Mouse (Mus musculus) G1E (cell line): Measurements from ENCODE around the gene Vmn1r40. TPM values are rescaled to one million over a fixed set of nuclear protein-coding genes. Genes with fewer than 3 reads are reported as not detected.

Experiments used
- ATAC-seq: 2 replicates; pipeline ENCODE4 v1.8.0; 2016; ENCODE audit warnings: mild to moderate bottlenecking; ENCODE audit not compliant: insufficient number of reproducible peaks, poor library complexity, low FRiP score, severe bottlenecking; ENCODE audit errors: extremely low read depth
- DNase-seq: peaks from one replicate; pipeline ENCODE4 v3.0.0; 2012; ENCODE audit warnings: low spot score
- H3K27me3 ChIP-seq: 2 replicates; pipeline ENCODE4 v1.6.1; 2012; ENCODE audit warnings: mild to moderate bottlenecking, low read length, inconsistent platforms; ENCODE audit not compliant: insufficient read depth
- H3K36me3 ChIP-seq: replicated peaks from 2 replicates; pipeline ENCODE3; 2012; ENCODE audit warnings: mild to moderate bottlenecking, inconsistent platforms
- H3K4me1 ChIP-seq: 2 replicates; pipeline ENCODE4 v1.6.1; 2012; ENCODE audit warnings: low read depth, low read length, inconsistent platforms, mixed read lengths; ENCODE audit not compliant: insufficient read depth
- H3K4me3 ChIP-seq: 2 replicates; pipeline ENCODE4 v1.5.1; 2012; ENCODE audit warnings: low read depth, mild to moderate bottlenecking, inconsistent platforms, low read length, moderate library complexity, mixed read lengths
- H3K9me3 ChIP-seq: replicated peaks from 2 replicates; pipeline ENCODE4 v1.6.1; 2012; ENCODE audit warnings: inconsistent platforms
- CTCF ChIP-seq: IDR thresholded peaks from 2 replicates; pipeline ENCODE4 v1.5.1; 2012; ENCODE audit warnings: low read depth, low read length, inconsistent platforms, mixed read lengths
- GATA1 ChIP-seq: IDR thresholded peaks from 2 replicates; pipeline ENCODE4 v1.6.1; 2012; ENCODE audit warnings: borderline replicate concordance, low read length, inconsistent platforms, mixed read lengths
- GATA2 ChIP-seq: IDR thresholded peaks from 2 replicates; pipeline ENCODE4 v1.6.1; 2012; ENCODE audit warnings: low read depth, low read length, inconsistent platforms, borderline replicate concordance
- POLR2AphosphoS5 ChIP-seq: IDR thresholded peaks from 2 replicates; pipeline ENCODE4 v1.6.1; 2012; ENCODE audit warnings: low read depth, low read length, inconsistent platforms; ENCODE audit not compliant: insufficient replicate concordance
- TAL1 ChIP-seq: conservative IDR thresholded peaks from 2 replicates; pipeline ENCODE4 v1.6.1; 2012; ENCODE audit warnings: low read depth, low read length, inconsistent platforms, mixed read lengths
- polyA plus RNA-seq: library from polyadenylated mRNA; stranded (reverse); fragments of >175 nt; gene quantifications from 2 replicates; pipeline ENCODE4 v1.2.3, GENCODE M21; 2012
- total RNA-seq, 2 experiments: library from RNA; stranded (forward) in 1 of 2; stranded (reverse) in 1 of 2; fragments of 200-1000 nt in 1 of 2; fragments of >200 nt in 1 of 2; fragmentation: Nextera tagmentation in 1 of 2; gene quantifications; 2 replicates each; pipeline ENCODE4 v1.2.3; 2014 to 2017

Gene Vmn1r40
- total and polyA plus RNA-seq, 3 experiments = 0.16 TPM; not detected in 2

DNA sequence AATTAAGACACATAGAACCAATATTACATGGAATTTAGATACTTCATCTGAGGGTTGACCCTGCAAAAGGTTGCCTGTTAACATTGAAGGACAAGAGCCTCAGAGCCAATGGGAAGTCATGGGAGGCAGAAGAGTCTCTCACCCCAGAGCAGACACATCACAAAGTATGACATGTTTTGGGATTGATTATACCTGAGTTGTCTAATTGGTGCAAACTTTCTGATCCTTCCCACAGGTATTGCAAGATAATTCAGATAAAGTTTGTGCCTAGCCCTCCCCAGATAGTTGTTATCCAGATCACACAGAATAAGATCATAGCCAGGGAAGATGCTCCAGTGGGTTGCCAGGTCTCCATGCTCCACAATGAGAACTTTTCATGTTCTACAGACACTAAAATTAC lies 33.1 kb downstream of the Vmn1r40 start, which contains the start of gene Vmn1r41:
Vmn1r41 (plus strand) TSS at position 301 of the 400 bp plus-strand sequence.
- Histone ChIP-seq H3K4me3 (no peak within 1 kb of the TSS), H3K36me3 (no peaks in the 10 kb centered on the region), H3K27me3 (0 out of 2 replicates have a peak, but pooled peaks cover 2% of the 10 kb centered on the region), H3K4me1 (no peaks in the 10 kb centered on the region), H3K9me3 (no peaks in the 10 kb centered on the region)
- ATAC-seq (no peak), DNase-seq (no peak)
- TF ChIP-seq POLR2AphosphoS5 = no peak
- no peak for TF ChIP-seq CTCF
- TF ChIP-seq GATA1 = no peak
- no peak for TF ChIP-seq GATA2
- no peak for TF ChIP-seq TAL1

DNA sequence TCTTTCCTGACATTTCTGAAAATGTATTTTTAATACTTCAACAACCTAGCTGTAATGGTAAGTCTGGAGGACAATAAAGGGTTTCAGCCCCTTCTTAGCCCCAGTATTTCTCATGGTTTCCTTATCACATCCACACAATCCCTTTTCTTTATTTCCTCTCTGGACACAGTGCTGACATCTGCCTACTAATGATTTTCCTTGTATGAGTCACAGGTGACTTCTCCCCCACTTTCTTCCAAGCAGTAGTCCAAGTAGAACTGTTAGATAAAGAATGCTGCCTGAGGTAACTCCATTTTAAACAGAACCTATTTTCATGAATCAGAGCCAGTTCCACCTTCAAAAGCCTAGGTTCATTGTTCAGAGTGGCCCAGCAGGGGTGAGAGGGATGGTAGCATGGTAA lies 35.5 kb downstream of the Vmn1r40 start:
- H3K4me3 ChIP-seq = no peak overlapping the region
- H3K4me1 ChIP-seq = no peaks in the 10 kb centered on the region
- DNase-seq (no peak), ATAC-seq (no peak)
- no peaks in the 10 kb centered on the region for H3K9me3 ChIP-seq
- 0 out of 2 replicates have a peak, but pooled peaks cover 2% of the 10 kb centered on the region for H3K27me3 ChIP-seq
- TF ChIP-seq GATA1 (no peak), CTCF (no peak), POLR2AphosphoS5 (no peak), GATA2 (no peak), TAL1 (no peak)
- no peaks in the 10 kb centered on the region for H3K36me3 ChIP-seq

Other genes with a start within 250 kb of the Vmn1r40 start
- gene Chchd6, start 111.9 kb upstream of the Vmn1r40 start, total RNA-seq (2014; fragmentation: Nextera tagmentation) = 7.1 and 9.0 TPM in 2 replicates
- gene Chchd6, start 111.9 kb upstream of the Vmn1r40 start, total RNA-seq (2017) = 4.7 and 5.3 TPM in 2 replicates
- gene Chchd6, start 111.9 kb upstream of the Vmn1r40 start, polyA plus RNA-seq = 13.3 and 15.8 TPM in 2 replicates
- gene Txnrd3, start 63.6 kb upstream of the Vmn1r40 start, total RNA-seq (2014; fragmentation: Nextera tagmentation) = 2.3 and 3.9 TPM in 2 replicates
- 6.8 and 7.2 TPM in 2 replicates for gene Txnrd3, start 63.6 kb upstream of the Vmn1r40 start, total RNA-seq (2017)
- 4.1 and 5.7 TPM in 2 replicates for gene Txnrd3, start 63.6 kb upstream of the Vmn1r40 start, polyA plus RNA-seq
- not detected in 2 replicates for gene Vmn1r41, start 33.2 kb downstream of the Vmn1r40 start, total RNA-seq (2014; fragmentation: Nextera tagmentation)
- gene Vmn1r41, start 33.2 kb downstream of the Vmn1r40 start, total RNA-seq (2017) = 0.16 and 0.58 TPM in 2 replicates
- not detected in 2 replicates for gene Vmn1r41, start 33.2 kb downstream of the Vmn1r40 start, polyA plus RNA-seq
- not detected in 2 replicates for gene Vmn1r42, start 168.9 kb downstream of the Vmn1r40 start, total RNA-seq (2014; fragmentation: Nextera tagmentation)
- gene Vmn1r42, start 168.9 kb downstream of the Vmn1r40 start, total RNA-seq (2017) = 0.11 and 0.12 TPM in 2 replicates
- not detected in 2 replicates for gene Vmn1r42, start 168.9 kb downstream of the Vmn1r40 start, polyA plus RNA-seq
- not detected in 2 replicates for gene Vmn1r43, start 168.9 kb downstream of the Vmn1r40 start, total RNA-seq (2014; fragmentation: Nextera tagmentation)
- 0.05 and 0.17 TPM in 2 replicates for gene Vmn1r43, start 168.9 kb downstream of the Vmn1r40 start, total RNA-seq (2017)
- not detected in 2 replicates for gene Vmn1r43, start 168.9 kb downstream of the Vmn1r40 start, polyA plus RNA-seq
- gene Vmn1r44, start 176.1 kb downstream of the Vmn1r40 start, total RNA-seq (2014; fragmentation: Nextera tagmentation) = not detected in 2 replicates
- 0.27 and 0.29 TPM in 2 replicates for gene Vmn1r44, start 176.1 kb downstream of the Vmn1r40 start, total RNA-seq (2017)
- not detected in 2 replicates for gene Vmn1r44, start 176.1 kb downstream of the Vmn1r40 start, polyA plus RNA-seq
- gene Vmn1r45, start 233.1 kb downstream of the Vmn1r40 start, total RNA-seq (2014; fragmentation: Nextera tagmentation) = not detected in 2 replicates
- 0.06 and 0.11 TPM in 2 replicates for gene Vmn1r45, start 233.1 kb downstream of the Vmn1r40 start, total RNA-seq (2017)
- not detected in 2 replicates for gene Vmn1r45, start 233.1 kb downstream of the Vmn1r40 start, polyA plus RNA-seq